Mouse (Mus musculus) stomach, embryonic 16.5 days (tissue): Measurements from ENCODE around the gene Sfxn3. TPM values are rescaled to one million over a fixed set of nuclear protein-coding genes. Genes with fewer than 3 reads are reported as not detected.

Source experiments
- ATAC-seq: fragments of 200-750 bp; cut with Nextera tagmentation; 2 replicates; pipeline ENCODE4 v1.8.0; 2017; ENCODE audit warnings: moderate number of reproducible peaks, moderate TSS enrichment; ENCODE audit not compliant: insufficient read depth, low FRiP score
- H3K27ac ChIP-seq: fragments of 300-500 bp; sonication (generic); 2 replicates; pipeline ENCODE4 v1.5.1; 2014; ENCODE audit warnings: low read length
- H3K27me3 ChIP-seq: fragments of 300-500 bp; sonication (generic); 2 replicates; pipeline ENCODE4 v1.6.1; 2014; ENCODE audit warnings: low read length, control low read depth, mixed read lengths; ENCODE audit not compliant: control insufficient read depth, insufficient read depth
- H3K36me3 ChIP-seq: fragments of 300-500 bp; sonication (generic); 2 replicates; pipeline ENCODE4 v1.6.1; 2014; ENCODE audit warnings: low read length; ENCODE audit not compliant: control insufficient read depth, insufficient read depth
- H3K4me1 ChIP-seq: fragments of 300-500 bp; sonication (generic); 2 replicates; pipeline ENCODE4 v1.6.1; 2014; ENCODE audit warnings: low read length, control low read depth, mixed read lengths; ENCODE audit not compliant: control insufficient read depth, insufficient read depth
- H3K4me2 ChIP-seq: fragments of 300-500 bp; sonication (generic); 2 replicates; pipeline ENCODE4 v1.6.1; 2014; ENCODE audit warnings: low read depth, low read length, mixed read lengths
- H3K4me3 ChIP-seq: fragments of 300-500 bp; sonication (generic); replicated peaks from 2 replicates; pipeline ENCODE4 v1.5.1; 2014; ENCODE audit warnings: mild to moderate bottlenecking, low read length
- H3K9ac ChIP-seq: fragments of 300-500 bp; sonication (generic); 2 replicates; pipeline ENCODE4 v1.6.1; 2014; ENCODE audit warnings: low read length
- H3K9me3 ChIP-seq: fragments of 300-500 bp; sonication (generic); replicated peaks from 2 replicates; pipeline ENCODE4 v1.6.1; 2016; ENCODE audit warnings: low read length, control low read depth; ENCODE audit not compliant: control insufficient read depth
- WGBS: fragments of 180-500 bp; shearing (Covaris S2); extraction: QIAGEN DNeasy Blood & Tissue Kit; methylation state at CpG from one replicate; pipeline ENCODE4 v1.1.7; 2014; 5-methylcytosine and 5-hydroxymethylcytosine counted together
- polyA plus RNA-seq: library from polyadenylated mRNA; unstranded; fragments of >200 nt; fragmentation: Nextera tagmentation; extraction: Ambion mirVana; gene quantifications from 2 replicates; pipeline ENCODE4 v1.2.1, GENCODE M21; 2015

Gene Sfxn3
- polyA plus RNA-seq, 1 experiment from 2014 or later, result 28.3 TPM

GRCm38 (mm10) chr19:45075323-45076035 is 28.2 kb downstream of the Sfxn3 start:
- Histone ChIP-seq H3K27me3 (peaks cover 40% of the 10 kb centered on the region), H3K4me1 (peaks cover 26% of the 10 kb centered on the region), H3K27ac (peak overlapping the region; percentile 99), H3K36me3 (no peaks in the 10 kb centered on the region), H3K9me3 (no peaks in the 10 kb centered on the region), H3K9ac (peak overlapping the region; percentile 93), H3K4me3 (peak overlapping the region; percentile 75), H3K4me2 (peak overlapping the region; percentile 98)
- under 1% methylated on average over 32 of the region's 32 CpGs for WGBS
- ATAC-seq, result peak; percentile 32; the same call in 1 of the 2 replicates

GRCm38 (mm10) chr19:45076036-45076575 is 28.8 kb downstream of the Sfxn3 start:
- WGBS, result 14% methylated on average over 17 of the region's 17 CpGs
- no peak for ATAC-seq
- peak overlapping the region; percentile 93 for H3K9ac ChIP-seq

GRCm38 (mm10) chr19:45076586-45077510 is 29.5 kb downstream of the Sfxn3 start:
- H3K27me3 ChIP-seq, result peaks cover 49% of the 10 kb centered on the region
- ATAC-seq, result no peak
- peak overlapping the region; percentile 64 for H3K9ac ChIP-seq

More at GRCm38 (mm10) chr19:45076036-45076575, 28.8 kb downstream of the Sfxn3 start:
- no peaks in the 10 kb centered on the region for H3K36me3 ChIP-seq
- H3K27ac ChIP-seq, result no peak overlapping the region
- peak overlapping the region; percentile 98 for H3K4me2 ChIP-seq
- H3K4me3 ChIP-seq, result peak overlapping the region; percentile 75
- H3K9me3 ChIP-seq, result no peaks in the 10 kb centered on the region
- H3K27me3 ChIP-seq, result peaks cover 45% of the 10 kb centered on the region
- peaks cover 33% of the 10 kb centered on the region for H3K4me1 ChIP-seq

GRCm38 (mm10) chr19:45077742-45078645 is 30.7 kb downstream of the Sfxn3 start:
- ATAC-seq, result no peak
- H3K4me2 ChIP-seq, result no peak overlapping the region
- peaks cover 34% of the 10 kb centered on the region for H3K4me1 ChIP-seq
- no peaks in the 10 kb centered on the region for H3K36me3 ChIP-seq
- 10% methylated on average over 20 of the region's 20 CpGs for WGBS
- H3K27me3 ChIP-seq, result peaks cover 58% of the 10 kb centered on the region
- no peaks in the 10 kb centered on the region for H3K9me3 ChIP-seq
- H3K4me3 ChIP-seq, result peak overlapping the region; percentile 75
- H3K9ac ChIP-seq, result peak overlapping the region; percentile 26; the same call in 1 of the 2 replicates
- H3K27ac ChIP-seq, result no peak overlapping the region

More at GRCm38 (mm10) chr19:45076586-45077510, 29.5 kb downstream of the Sfxn3 start:
- Histone ChIP-seq H3K36me3 (no peaks in the 10 kb centered on the region), H3K9me3 (no peaks in the 10 kb centered on the region), H3K4me1 (peaks cover 34% of the 10 kb centered on the region), H3K27ac (no peak overlapping the region), H3K4me3 (peak overlapping the region; percentile 75), H3K4me2 (peak overlapping the region; percentile 98)
- WGBS, result under 1% methylated on average over 62 of the region's 62 CpGs

- Histone ChIP-seq H3K27me3 (peaks cover 62% of the 10 kb centered on the region), H3K9ac (no peak overlapping the region), H3K4me2 (peak overlapping the region; percentile 70), H3K9me3 (no peaks in the 10 kb centered on the region), H3K36me3 (no peaks in the 10 kb centered on the region), H3K4me1 (peaks cover 34% of the 10 kb centered on the region), H3K4me3 (peak overlapping the region; percentile 75), H3K27ac (no peak overlapping the region; the same call in 1 of the 2 replicates)
- 10% methylated on average over 17 of the region's 17 CpGs for WGBS
- no peak; the same call in 1 of the 2 replicates for ATAC-seq
Observed at GRCm38 (mm10) chr19:45078971-45079764, 31.9 kb downstream of the Sfxn3 start.

- H3K4me2 ChIP-seq, result peak overlapping the region; percentile 70
- peak; percentile 21; the same call in 1 of the 2 replicates for ATAC-seq
- peak overlapping the region; percentile 40 for H3K4me3 ChIP-seq
- peak overlapping the region; percentile 63 for H3K9ac ChIP-seq
- H3K9me3 ChIP-seq, result no peaks in the 10 kb centered on the region
- WGBS, result under 1% methylated on average over 45 of the region's 45 CpGs
- H3K36me3 ChIP-seq, result no peaks in the 10 kb centered on the region
- H3K27me3 ChIP-seq, result peaks cover 65% of the 10 kb centered on the region
- H3K27ac ChIP-seq, result no peak overlapping the region
- peaks cover 34% of the 10 kb centered on the region for H3K4me1 ChIP-seq
Observed at GRCm38 (mm10) chr19:45079769-45080515, 32.6 kb downstream of the Sfxn3 start.

- Histone ChIP-seq H3K27me3 (peaks cover 69% of the 10 kb centered on the region), H3K9me3 (no peaks in the 10 kb centered on the region), H3K4me1 (peaks cover 30% of the 10 kb centered on the region), H3K36me3 (no peaks in the 10 kb centered on the region), H3K27ac (no peak overlapping the region), H3K4me2 (peak overlapping the region; percentile 70), H3K9ac (peak overlapping the region; percentile 63), H3K4me3 (peak overlapping the region; percentile 40)
- ATAC-seq, result no peak
- 2% methylated on average over 17 of the region's 17 CpGs for WGBS
Observed at GRCm38 (mm10) chr19:45080711-45081110, 33.4 kb downstream of the Sfxn3 start.
